Mouse (Mus musculus): ENCODE measurements around the gene Rplp2.

The Rplp2 gene

GRCm38 (mm10) chr7:141480842-141481497 lies 33.8 kb downstream of the Rplp2 start:
- in situ Hi-C loops (cut with MboI, MseI) = loop anchor here (5.0 kb wide), 2 partner anchors 186 to 191 kb away; no protein-coding TSS in a partner anchor

GRCm38 (mm10) chr7:141481498-141482401 lies 34.6 kb downstream of the Rplp2 start:
- in situ Hi-C loops (cut with MboI, MseI) = loop anchor here (5.0 kb wide), 2 partner anchors 186 to 191 kb away; no protein-coding TSS in a partner anchor

DNA sequence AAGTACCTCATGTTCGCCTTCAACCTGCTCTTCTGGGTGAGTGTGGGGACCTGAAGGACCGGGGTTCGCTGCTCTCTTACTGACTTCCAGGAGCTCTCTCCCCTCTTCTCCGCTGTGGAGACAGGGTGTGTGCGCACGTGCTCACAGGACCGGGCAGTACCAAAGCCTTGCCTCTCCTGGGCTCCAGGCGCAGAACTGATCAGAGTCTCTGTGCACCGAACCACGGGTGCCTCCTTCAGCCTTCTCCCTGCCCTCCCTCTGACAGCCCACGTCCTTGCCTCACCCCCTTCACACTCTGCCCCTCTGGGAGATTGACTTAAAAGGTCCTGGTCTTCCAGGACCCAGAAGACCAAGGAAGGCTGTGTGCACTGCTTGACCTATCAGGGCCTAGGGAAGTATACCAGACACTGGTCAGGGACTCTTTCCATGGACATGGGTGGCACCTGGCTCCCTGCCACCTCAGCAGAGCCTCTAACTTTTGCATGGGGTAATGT lies 35.4 kb downstream of the Rplp2 start:
- in situ Hi-C loops (cut with MboI, MseI) = loop anchor here (5.0 kb wide), 2 partner anchors 185 to 190 kb away; no protein-coding TSS in a partner anchor

GRCm38 (mm10) chr7:141483114-141483653 lies 36.0 kb downstream of the Rplp2 start:
- in situ Hi-C loops (cut with MboI, MseI) = loop anchor here (5.0 kb wide), 2 partner anchors 184 to 189 kb away; no protein-coding TSS in a partner anchor

DNA sequence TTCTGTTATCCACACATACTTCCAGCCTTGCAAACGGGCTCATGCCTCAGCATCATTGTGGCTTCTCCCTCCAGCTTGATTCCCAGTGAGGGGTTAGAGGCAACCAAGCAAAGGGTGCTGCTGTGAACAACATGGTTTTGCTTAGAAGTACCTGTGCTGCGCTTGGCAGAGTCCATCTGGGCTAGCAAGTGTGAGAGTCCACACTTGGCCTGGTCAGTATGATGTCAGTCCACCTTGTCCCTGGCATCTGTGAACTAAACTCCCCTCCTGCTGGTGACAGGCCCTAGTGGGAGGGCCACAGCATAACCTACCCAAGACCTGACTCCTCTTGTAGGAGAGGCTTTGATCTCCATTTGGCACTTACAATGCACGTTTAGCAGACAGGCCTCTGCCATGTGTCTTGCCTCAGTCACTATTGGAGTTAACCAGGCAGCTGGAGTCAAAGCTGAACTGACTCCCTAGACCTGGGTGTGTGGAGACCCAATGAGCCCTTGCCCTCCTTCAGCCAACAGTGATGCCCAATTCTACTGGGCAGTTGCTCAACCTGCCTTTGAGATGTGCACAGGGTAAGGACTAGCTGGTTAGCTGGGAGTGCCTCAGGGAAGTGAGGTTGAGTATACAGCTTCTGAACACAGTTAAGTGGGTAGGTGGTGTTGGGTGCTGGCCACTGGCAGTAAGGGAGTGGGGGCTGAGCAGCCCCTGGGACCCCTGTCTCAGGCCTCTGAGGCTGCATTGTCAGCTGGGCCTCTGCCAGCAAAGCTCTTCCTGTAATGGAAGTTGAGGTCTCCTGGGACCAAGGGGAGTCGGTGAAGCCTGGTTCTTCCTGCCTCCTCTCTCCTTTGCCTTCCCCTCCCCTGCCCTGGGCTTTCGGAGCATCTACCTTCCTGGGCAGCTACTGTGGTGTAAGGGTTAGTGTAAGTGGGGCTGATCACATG lies 37.3 kb downstream of the Rplp2 start:
- in situ Hi-C loops (cut with MboI, MseI) = loop anchor here (5.0 kb wide), 4 partner anchors 38 to 188 kb away; no protein-coding TSS in a partner anchor

DNA sequence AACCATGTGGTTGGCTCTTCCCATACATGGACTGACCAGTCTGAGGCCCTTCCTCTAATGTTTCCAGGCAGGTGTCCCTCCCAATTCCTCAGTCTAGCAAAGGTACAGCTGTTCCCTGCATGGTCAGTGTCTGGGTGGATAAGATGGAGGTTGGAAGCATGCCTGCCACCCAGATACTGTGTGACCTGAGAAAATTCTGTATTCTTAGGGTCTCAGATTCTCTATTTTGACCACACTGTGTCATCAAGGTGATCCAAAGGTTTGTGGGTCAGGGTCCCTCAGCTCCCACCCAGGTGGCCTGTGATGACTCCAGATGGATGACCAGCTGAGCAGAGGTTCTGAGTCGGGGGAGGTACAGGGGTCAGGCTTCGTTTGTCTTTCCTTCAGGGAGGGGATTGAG lies 38.0 kb downstream of the Rplp2 start:
- in situ Hi-C loops (cut with MboI, MseI) = loop anchor here (5.0 kb wide), 2 partner anchors 37 to 42 kb away; no protein-coding TSS in a partner anchor

DNA sequence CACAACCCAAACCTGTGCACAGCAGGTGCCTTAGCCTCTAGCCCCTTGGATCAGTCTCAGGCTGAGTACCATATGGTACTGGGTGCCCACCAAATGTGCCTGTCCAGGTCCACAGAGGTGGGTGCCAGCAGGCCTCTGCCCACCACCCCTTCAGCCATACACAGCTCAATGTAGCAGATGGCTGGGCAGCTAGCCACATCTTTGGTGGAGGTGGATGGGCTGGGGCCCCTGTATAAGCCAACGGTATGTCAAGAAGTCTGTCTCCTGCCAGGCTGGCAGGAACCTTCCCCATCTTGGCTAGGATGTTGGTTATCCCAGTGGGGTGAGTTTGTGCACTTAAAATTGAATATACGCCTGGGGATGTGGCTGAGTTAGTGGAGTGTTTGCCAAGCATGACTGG lies 38.4 kb downstream of the Rplp2 start:
- in situ Hi-C loops (cut with MboI, MseI) = loop anchor here (5.0 kb wide), 2 partner anchors 37 to 42 kb away; no protein-coding TSS in a partner anchor

GRCm38 (mm10) chr7:141486239-141486638 lies 39.1 kb downstream of the Rplp2 start:
- in situ Hi-C loops (cut with MboI, MseI) = loop anchor here (5.0 kb wide), 2 partner anchors 36 to 41 kb away; no protein-coding TSS in a partner anchor

GRCm38 (mm10) chr7:141487141-141487540 lies 40.0 kb downstream of the Rplp2 start:
- in situ Hi-C loops (cut with MboI, MseI) = loop anchor here (5.0 kb wide), 2 partner anchors 35 to 40 kb away; no protein-coding TSS in a partner anchor

DNA sequence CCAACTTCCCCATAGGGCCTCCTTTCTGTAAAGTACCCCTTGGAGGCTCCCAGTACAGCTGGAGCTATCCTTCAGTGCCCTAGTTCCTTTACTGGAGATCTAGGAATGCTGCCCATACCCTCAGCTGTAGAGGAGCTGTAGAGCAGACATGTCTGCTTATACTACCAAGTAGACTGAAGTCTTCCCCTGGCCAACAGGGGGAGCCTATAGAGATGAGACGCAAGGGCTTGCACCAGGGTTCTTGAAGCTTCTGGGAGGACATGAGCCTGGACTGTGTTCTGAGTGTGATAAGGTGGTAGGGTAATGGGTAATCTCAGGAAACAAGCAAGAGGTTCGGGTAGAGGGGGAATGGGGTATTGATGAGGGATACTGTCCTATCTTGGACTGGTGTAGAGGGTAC lies 44.0 kb downstream of the Rplp2 start:
- in situ Hi-C loops (cut with MboI, MseI) = loop anchor here in 1 of 2 experiments (10.0 kb wide), 1 partner anchor 284 kb away; no protein-coding TSS in a partner anchor

- in situ Hi-C loops (cut with MboI, MseI) = loop anchor here in 1 of 2 experiments (10.0 kb wide), 1 partner anchor 282 kb away; no protein-coding TSS in a partner anchor
Observed at GRCm38 (mm10) chr7:141492738-141493137, 45.6 kb downstream of the Rplp2 start.

GRCm38 (mm10) chr7:141493729-141494128 lies 46.6 kb downstream of the Rplp2 start:
- in situ Hi-C loops (cut with MboI, MseI) = loop anchor here in 1 of 2 experiments (10.0 kb wide), 1 partner anchor 281 kb away; no protein-coding TSS in a partner anchor

GRCm38 (mm10) chr7:141495379-141495778 lies 48.2 kb downstream of the Rplp2 start:
- in situ Hi-C loops (cut with MboI, MseI) = loop anchor here in 1 of 2 experiments (10.0 kb wide), 1 partner anchor 279 kb away; no protein-coding TSS in a partner anchor

- in situ Hi-C loops (cut with MboI, MseI) = loop anchor here in 1 of 2 experiments (10.0 kb wide), 1 partner anchor 279 kb away; no protein-coding TSS in a partner anchor
Observed at GRCm38 (mm10) chr7:141495940-141496339, 48.8 kb downstream of the Rplp2 start.

GRCm38 (mm10) chr7:141497600-141497999 lies 50.4 kb downstream of the Rplp2 start:
- in situ Hi-C loops (cut with MboI, MseI) = loop anchor here in 1 of 2 experiments (10.0 kb wide), 1 partner anchor 277 kb away; no protein-coding TSS in a partner anchor

All from T-helper 17 cell (primary cell).